Mouse (Mus musculus) heart, adult 2 months (tissue): ENCODE results near the gene Adgrb3.

ENCODE experiments used
- CTCF ChIP-seq: fragments of 200-600 bp; IDR thresholded peaks from 2 replicates; pipeline ENCODE4 v1.8.1; 2022; ENCODE audit warnings: antibody characterized with exemption, mild to moderate bottlenecking, moderate library complexity
- POLR2A ChIP-seq: fragments of 200-500 bp; IDR thresholded peaks from 2 replicates; pipeline ENCODE4 v1.6.1; 2011; ENCODE audit warnings: mild to moderate bottlenecking, low read depth, low read length, control low read depth; ENCODE audit not compliant: insufficient read depth

DNA sequence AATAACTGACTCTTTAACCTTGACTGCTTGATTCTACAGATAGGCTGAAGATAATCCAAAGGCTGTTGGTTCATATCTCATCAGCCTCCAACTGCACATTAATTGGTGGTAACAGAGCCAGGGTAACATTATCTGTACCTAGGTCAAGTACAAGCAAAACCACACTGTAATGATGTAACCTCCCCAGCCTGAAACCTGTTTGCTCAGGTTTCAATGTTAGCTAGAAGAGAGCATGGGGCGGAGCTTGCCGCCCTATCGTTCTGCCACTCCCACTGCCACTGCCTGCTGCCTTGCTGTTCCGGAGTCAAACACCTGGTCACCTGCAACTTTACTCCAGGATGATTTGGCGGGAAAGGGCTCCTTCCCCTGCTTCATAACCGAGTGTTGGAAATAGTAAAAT is 765.5 kb downstream of the Adgrb3 start:
- TF ChIP-seq POLR2A (no peak), CTCF (no peak)
